In genomic region chr4:32363488-32363984, GRCm38 (mm10) we compare ENCODE assay signal across 9 mouse cellular contexts.
DNase-seq lines count a peak whose midpoint lies in the region; TF ChIP-seq lines count a peak whose summit lies in the region.
"Had no signal": no experiment of that assay in that cellular context is flagged by ENCODE, and none has a peak within 500 bp of the region (broad histone marks: within the 10 kb centered on the region; RNA-seq: fewer than 3 reads in every experiment).

No protein-coding gene starts in this region.

- H3K36me3 ChIP-seq in spleen, adult 2 months (ENCODE audit: control insufficient read depth, insufficient read depth, low read length): no peaks in the 10 kb centered on the region; the same call in 1 of the 2 replicates
- H3K36me3 ChIP-seq: limb, embryonic 15.5 days had no signal

- WGBS in spleen, adult 2 months: 22% methylated on average over 14 of the region's 14 CpGs

- TF ChIP-seq CTCF in bone marrow macrophage, adult 2 months (IDR thresholded peaks at IDR 0.05; ENCODE audit: low read depth, low read length): no peak
- TF ChIP-seq CTCF in spleen, adult 2 months (IDR thresholded peaks at IDR 0.05; ENCODE audit: extremely low read depth, insufficient read depth, insufficient read length, insufficient replicate concordance): no peak

- H3K4me3 ChIP-seq in bone marrow macrophage, adult 2 months (ENCODE audit: insufficient read depth, low read length): peak overlapping the region; percentile 7; the same call in 1 of the 2 replicates
- H3K4me3 ChIP-seq in spleen, adult 2 months (ENCODE audit: extremely low read depth, insufficient read depth, insufficient read length): no peak overlapping the region
- H3K4me3 ChIP-seq: limb, embryonic 15.5 days had no signal

- no peaks in the 10 kb centered on the region for H3K27me3 ChIP-seq in spleen, adult 2 months (ENCODE audit: control insufficient read depth, insufficient read depth, low read length)

- intact Hi-C loops in left cerebral cortex, postnatal 10 days (cut with DNase I): no loop called here
- intact Hi-C loops in gastrocnemius, postnatal 36 days (cut with DNase I): no loop called here

- TF ChIP-seq POLR2A in bone marrow macrophage, adult 2 months (IDR thresholded peaks at IDR 0.05; ENCODE audit: borderline replicate concordance, low read depth, low read length): no peak
- TF ChIP-seq POLR2A in spleen, adult 2 months (IDR thresholded peaks at IDR 0.05; ENCODE audit: low read depth, low read length): no peak

- H3K4me1 ChIP-seq in bone marrow macrophage, adult 2 months (ENCODE audit: control insufficient read depth, insufficient read depth, low read length): peaks cover 48% of the 10 kb centered on the region
- H3K4me1 ChIP-seq in spleen, adult 2 months (ENCODE audit: control insufficient read depth, insufficient read depth, insufficient read length): peaks cover 30% of the 10 kb centered on the region; the same call in 1 of the 2 replicates

- 0 out of 2 replicates have a peak overlapping the region, but pooled peaks have one; percentile 2 for H3K27ac ChIP-seq in bone marrow macrophage, adult 2 months (ENCODE audit: insufficient read depth, low read depth, low read length)
- H3K27ac ChIP-seq in spleen, adult 2 months (ENCODE audit: insufficient read depth, low read length): peak overlapping the region; percentile 86
- H3K27ac ChIP-seq: limb, embryonic 15.5 days had no signal

- peak; percentile 25 for DNase-seq in kidney, adult 9 months
- no peak for DNase-seq in kidney, adult 8-10 months
- DNase-seq in heart, postnatal 4 days: peak; percentile 59
- peak in 1 of 2 experiments; percentile 54 for DNase-seq in spleen, adult 2 months (ENCODE audit: low read depth in 1 of 2, low spot score in 2 of 2)
- no peak for DNase-seq in left cerebral cortex, postnatal 10 days (ENCODE audit: extremely low spot score in 1 of 2, low spot score in 2 of 2)
- no peak for DNase-seq in gastrocnemius, postnatal 36 days
- DNase-seq in cerebellum, postnatal 14 days: no peak

Comparison
In these comparisons a context has a peak if more than half of its experiments do, and no peak if none do; other contexts are left out.
1. DNase-seq: peak in kidney, adult 9 months (single experiment) and heart, postnatal 4 days (single experiment); none in kidney, adult 8-10 months (0 of 2), left cerebral cortex, postnatal 10 days (0 of 2), gastrocnemius, postnatal 36 days (0 of 2) and cerebellum, postnatal 14 days (0 of 2).